Mouse (Mus musculus) limb, embryonic 11.5 days (tissue): ENCODE measurements around the gene Gm5065. TPM values are rescaled to one million over a fixed set of nuclear protein-coding genes. Genes with fewer than 3 reads are reported as not detected.

Experiments
- ATAC-seq: fragments of 200-750 bp; cut with Nextera tagmentation; 2 replicates; pipeline ENCODE4 v1.8.0; 2017; ENCODE audit warnings: low read depth; ENCODE audit not compliant: insufficient number of reproducible peaks, low FRiP score, low TSS enrichment
- DNase-seq: peaks from one replicate; pipeline ENCODE4 v3.0.0-alpha.2; 2015; ENCODE audit warnings: low spot score
- H3K27ac ChIP-seq: fragments of 300-500 bp; sonication (generic); replicated peaks from 2 replicates; pipeline ENCODE4 v1.5.1; 2014; ENCODE audit warnings: low read depth, mild to moderate bottlenecking, low read length
- H3K27me3 ChIP-seq: fragments of 300-500 bp; sonication (generic); 2 replicates; pipeline ENCODE4 v1.6.1; 2014; ENCODE audit warnings: mild to moderate bottlenecking, low read length, mixed read lengths; ENCODE audit not compliant: control insufficient read depth, insufficient read depth
- H3K36me3 ChIP-seq: fragments of 300-500 bp; sonication (generic); 2 replicates; pipeline ENCODE4 v1.6.1; 2014; ENCODE audit warnings: mild to moderate bottlenecking, low read length, moderate library complexity, mixed read lengths; ENCODE audit not compliant: control insufficient read depth, insufficient read depth
- H3K4me1 ChIP-seq: fragments of 300-500 bp; sonication (generic); 2 replicates; pipeline ENCODE4 v1.6.1; 2014; ENCODE audit warnings: low read length, mixed read lengths; ENCODE audit not compliant: control insufficient read depth, insufficient read depth
- H3K4me2 ChIP-seq: fragments of 300-500 bp; sonication (generic); 2 replicates; pipeline ENCODE4 v1.6.1; 2014; ENCODE audit warnings: low read depth, mild to moderate bottlenecking, moderate library complexity; ENCODE audit not compliant: severe bottlenecking
- H3K4me3 ChIP-seq: fragments of 300-500 bp; sonication (generic); 2 replicates; pipeline ENCODE4 v1.5.1; 2014; ENCODE audit warnings: low read depth, low read length
- H3K9ac ChIP-seq: fragments of 300-500 bp; sonication (generic); 2 replicates; pipeline ENCODE4 v1.6.1; 2014; ENCODE audit warnings: mild to moderate bottlenecking, low read length
- H3K9me3 ChIP-seq: fragments of 300-500 bp; sonication (generic); 2 replicates; pipeline ENCODE4 v1.6.1; 2016; ENCODE audit warnings: low read length; ENCODE audit not compliant: control insufficient read depth
- WGBS: fragments of 180-500 bp; shearing (Covaris S2); extraction: QIAGEN DNeasy Blood & Tissue Kit; methylation state at CpG from one replicate; pipeline ENCODE4 v1.1.7; 2014; 5-methylcytosine and 5-hydroxymethylcytosine counted together
- polyA plus RNA-seq: library from polyadenylated mRNA; unstranded; fragments of >200 nt; fragmentation: Nextera tagmentation; extraction: Ambion mirVana; gene quantifications from 2 replicates; pipeline ENCODE4 v1.2.1, GENCODE M21; 2014

Gene Gm5065
- polyA plus RNA-seq, result not detected in 2 replicates

- ATAC-seq (no peak), DNase-seq (no peak)
- Histone ChIP-seq H3K9ac (no peak within 1 kb of the TSS), H3K4me1 (no peaks in the 10 kb centered on the region), H3K4me2 (no peak within 1 kb of the TSS), H3K27me3 (no peaks in the 10 kb centered on the region), H3K9me3 (peaks cover 15% of the 10 kb centered on the region; the same call in 1 of the 2 replicates), H3K27ac (no peak within 1 kb of the TSS), H3K36me3 (no peaks in the 10 kb centered on the region), H3K4me3 (no peak within 1 kb of the TSS)
- WGBS, result 83% methylated on average over 1 of the region's 1 CpGs
These were observed at the start of gene Gm5065 for GRCm38 (mm10) chr7:5350237-5350636. Gene Gm5065 (plus strand): TSS chr7:5350537.

DNA sequence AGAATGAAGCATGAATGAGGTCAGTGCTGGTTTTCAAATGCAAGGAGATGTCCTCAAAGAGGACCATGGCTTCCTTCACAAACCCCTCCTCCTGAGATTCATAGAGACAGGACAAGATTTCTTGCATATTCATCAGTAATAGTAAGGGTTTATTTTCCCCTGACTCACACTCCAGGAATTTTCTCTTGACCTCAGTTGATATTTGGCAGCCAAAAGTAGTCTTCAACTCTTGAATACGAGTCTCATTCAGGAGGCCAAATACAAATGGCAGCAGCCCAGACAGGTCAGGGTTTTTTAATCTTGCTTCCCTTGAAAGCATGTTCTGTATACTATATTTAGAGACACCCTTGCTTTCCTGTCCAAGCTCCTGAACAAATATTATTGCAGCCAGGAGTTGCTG lies 22.8 kb upstream of the Gm5065 start:
- no peak overlapping the region for H3K4me3 ChIP-seq
- no peak overlapping the region for H3K27ac ChIP-seq
- ATAC-seq (no peak), DNase-seq (no peak)
- H3K27me3 ChIP-seq, result no peaks in the 10 kb centered on the region
- H3K36me3 ChIP-seq, result no peaks in the 10 kb centered on the region
- no peaks in the 10 kb centered on the region; the same call in 1 of the 2 replicates for H3K9me3 ChIP-seq
- H3K9ac ChIP-seq, result no peak overlapping the region
- WGBS, result 86% methylated on average over 1 of the region's 1 CpGs
- H3K4me2 ChIP-seq, result no peak overlapping the region
- no peaks in the 10 kb centered on the region for H3K4me1 ChIP-seq

DNA sequence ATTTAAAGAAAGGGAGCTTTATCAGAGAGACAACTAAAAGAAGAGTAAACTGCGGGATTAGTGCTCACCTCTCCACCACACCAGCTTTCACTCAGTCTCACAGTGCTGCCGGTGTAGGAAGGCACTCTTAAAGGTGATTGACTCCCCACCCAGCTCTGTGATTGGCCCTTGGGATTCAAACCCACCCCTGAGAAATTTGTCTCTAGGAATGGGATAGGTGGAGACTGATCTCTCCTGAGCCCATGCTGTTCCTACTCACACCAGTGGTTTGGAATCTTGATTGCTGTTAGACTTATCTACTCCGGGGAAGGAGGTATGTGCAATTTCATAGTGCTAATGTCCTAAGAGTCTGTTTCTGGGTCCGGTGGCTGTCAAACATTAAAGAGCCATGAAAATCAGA lies 598 bp downstream of the Gm5065 start, which contains the start of gene Nlrp2:
TSS of gene Nlrp2 (minus strand) at position 101 of the 400 bp plus-strand sequence.
- 89% methylated on average over 4 of the region's 4 CpGs for WGBS
- Histone ChIP-seq H3K27ac (no peak within 1 kb of the TSS), H3K9me3 (peaks cover 15% of the 10 kb centered on the region; the same call in 1 of the 2 replicates), H3K4me3 (no peak within 1 kb of the TSS), H3K4me2 (no peak within 1 kb of the TSS), H3K27me3 (no peaks in the 10 kb centered on the region), H3K9ac (no peak within 1 kb of the TSS), H3K4me1 (no peaks in the 10 kb centered on the region), H3K36me3 (no peaks in the 10 kb centered on the region)
- DNase-seq (no peak), ATAC-seq (no peak)

GRCm38 (mm10) chr7:5363599-5363998 lies 13.3 kb downstream of the Gm5065 start:
- WGBS, result 93% methylated on average over 5 of the region's 5 CpGs
- H3K4me2 ChIP-seq, result no peak overlapping the region
- no peak overlapping the region for H3K4me3 ChIP-seq
- H3K36me3 ChIP-seq, result no peaks in the 10 kb centered on the region
- ATAC-seq (no peak), DNase-seq (no peak)
- peaks cover 15% of the 10 kb centered on the region; the same call in 1 of the 2 replicates for H3K9me3 ChIP-seq
- no peak overlapping the region for H3K9ac ChIP-seq
- H3K4me1 ChIP-seq, result no peaks in the 10 kb centered on the region
- H3K27me3 ChIP-seq, result no peaks in the 10 kb centered on the region
- H3K27ac ChIP-seq, result no peak overlapping the region

DNA sequence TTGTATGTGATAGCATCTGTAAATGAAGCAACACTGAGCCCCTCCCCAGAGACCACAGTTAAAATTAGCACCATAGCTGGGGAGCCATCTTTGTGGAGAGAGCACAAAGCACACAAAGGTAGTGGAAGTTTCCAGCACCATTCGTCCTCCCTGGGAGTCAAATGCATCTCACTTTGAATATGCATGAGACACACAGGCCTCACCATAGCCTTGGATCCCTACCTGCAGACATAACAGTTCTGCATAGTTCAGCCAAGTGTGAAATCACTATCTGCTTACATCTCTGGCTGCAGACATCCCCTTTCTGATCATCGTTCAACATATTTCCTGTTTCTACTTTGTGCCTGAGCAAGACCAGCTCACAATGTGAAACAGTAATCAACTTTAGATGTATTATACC lies 16.4 kb downstream of the Gm5065 start:
- H3K36me3 ChIP-seq, result no peaks in the 10 kb centered on the region
- DNase-seq (no peak), ATAC-seq (no peak)
- H3K9ac ChIP-seq, result no peak overlapping the region
- no peak overlapping the region for H3K4me2 ChIP-seq
- no peaks in the 10 kb centered on the region for H3K4me1 ChIP-seq
- no peak overlapping the region for H3K27ac ChIP-seq
- no peaks in the 10 kb centered on the region for H3K27me3 ChIP-seq
- no peak overlapping the region for H3K4me3 ChIP-seq
- peaks cover 9% of the 10 kb centered on the region; the same call in 1 of the 2 replicates for H3K9me3 ChIP-seq
- 78% methylated on average over 2 of the region's 2 CpGs for WGBS

GRCm38 (mm10) chr7:5406201-5406600 lies 55.9 kb downstream of the Gm5065 start:
- H3K4me1 ChIP-seq, result no peaks in the 10 kb centered on the region
- no peaks in the 10 kb centered on the region; the same call in 1 of the 2 replicates for H3K9me3 ChIP-seq
- no peak for DNase-seq

More at GRCm38 (mm10) chr7:5406201-5406600, 55.9 kb downstream of the Gm5065 start:
- 39% methylated on average over 2 of the region's 2 CpGs for WGBS
- Histone ChIP-seq H3K4me3 (no peak overlapping the region), H3K27me3 (no peaks in the 10 kb centered on the region), H3K36me3 (no peaks in the 10 kb centered on the region), H3K27ac (no peak overlapping the region), H3K4me2 (no peak overlapping the region), H3K9ac (no peak overlapping the region)
- ATAC-seq, result no peak

Other genes with a start within 250 kb of the Gm5065 start
- gene Rfpl4, start 233.6 kb upstream of the Gm5065 start, polyA plus RNA-seq, result not detected in 2 replicates
- gene Rasl2-9, start 224.6 kb upstream of the Gm5065 start, polyA plus RNA-seq, result 0.29 TPM in 1 of 2 replicates, not detected in the other
- 0.01 TPM in 1 of 2 replicates, not detected in the other for gene Vmn1r55, start 200.9 kb upstream of the Gm5065 start, polyA plus RNA-seq
- gene Vmn1r56, start 153.8 kb upstream of the Gm5065 start, polyA plus RNA-seq, result not detected in 2 replicates
- gene Vmn1r57, start 132.0 kb upstream of the Gm5065 start, polyA plus RNA-seq, result not detected in 2 replicates
- not detected in 2 replicates for gene Nlrp2, start 498 bp downstream of the Gm5065 start, polyA plus RNA-seq
- not detected in 2 replicates for gene Vmn1r58, start 62.9 kb downstream of the Gm5065 start, polyA plus RNA-seq
- gene Vmn1r59, start 106.2 kb downstream of the Gm5065 start, polyA plus RNA-seq, result not detected in 2 replicates
- gene Vmn2r28, start 143.4 kb downstream of the Gm5065 start, polyA plus RNA-seq, result not detected in 2 replicates
- gene Vmn1r60, start 196.8 kb downstream of the Gm5065 start, polyA plus RNA-seq, result not detected in 2 replicates